Mouse (Mus musculus) heart, embryonic 12.5 days (tissue): ENCODE results near the gene Olfr1537. TPM values are rescaled to one million over a fixed set of nuclear protein-coding genes. Genes with fewer than 3 reads are reported as not detected.

Source experiments
- ATAC-seq: fragments of 200-750 bp; cut with Nextera tagmentation; 2 replicates; pipeline ENCODE4 v1.8.0; 2017; ENCODE audit warnings: moderate TSS enrichment, moderate library complexity; ENCODE audit not compliant: insufficient number of reproducible peaks, low FRiP score
- H3K27ac ChIP-seq: fragments of 300-500 bp; sonication (generic); 2 replicates; pipeline ENCODE4 v1.5.1; 2016; ENCODE audit warnings: mild to moderate bottlenecking, moderate library complexity; ENCODE audit not compliant: poor library complexity, severe bottlenecking
- H3K27me3 ChIP-seq: fragments of 300-500 bp; sonication (generic); replicated peaks from 2 replicates; pipeline ENCODE4 v1.6.1; 2016; ENCODE audit warnings: mild to moderate bottlenecking, moderate library complexity
- H3K36me3 ChIP-seq: fragments of 300-500 bp; sonication (generic); 2 replicates; pipeline ENCODE4 v1.6.1; 2016; ENCODE audit warnings: mild to moderate bottlenecking, moderate library complexity
- H3K4me1 ChIP-seq: fragments of 300-500 bp; sonication (generic); replicated peaks from 2 replicates; pipeline ENCODE4 v1.6.1; 2016; ENCODE audit warnings: mild to moderate bottlenecking
- H3K4me2 ChIP-seq: fragments of 300-500 bp; sonication (generic); 2 replicates; pipeline ENCODE4 v1.6.1; 2016; ENCODE audit warnings: mild to moderate bottlenecking, moderate library complexity
- H3K4me3 ChIP-seq: fragments of 300-500 bp; sonication (generic); 2 replicates; pipeline ENCODE4 v1.5.1; 2016; ENCODE audit warnings: mild to moderate bottlenecking
- H3K9ac ChIP-seq: fragments of 300-500 bp; sonication (generic); 2 replicates; pipeline ENCODE4 v1.6.1; 2016; ENCODE audit warnings: mild to moderate bottlenecking, moderate library complexity
- H3K9me3 ChIP-seq: fragments of 300-500 bp; sonication (generic); replicated peaks from 2 replicates; pipeline ENCODE4 v1.6.1; 2016; ENCODE audit warnings: mild to moderate bottlenecking, moderate library complexity
- WGBS: fragments of 180-500 bp; shearing (Covaris S2); methylation state at CpG from one replicate; pipeline ENCODE4 v1.1.7; 2016; 5-methylcytosine and 5-hydroxymethylcytosine counted together
- polyA plus RNA-seq: library from polyadenylated mRNA; unstranded; fragments of >200 nt; fragmentation: Nextera tagmentation; extraction: Ambion mirVana; gene quantifications from 2 replicates; pipeline ENCODE4 v1.2.1, GENCODE M21; 2016

Gene Olfr1537
- polyA plus RNA-seq: not detected in 2 replicates

- Histone ChIP-seq H3K4me3 (no peak within 1 kb of the TSS), H3K27ac (no peak within 1 kb of the TSS), H3K27me3 (no peaks in the 10 kb centered on the region), H3K4me2 (no peak within 1 kb of the TSS), H3K36me3 (no peaks in the 10 kb centered on the region), H3K9me3 (no peaks in the 10 kb centered on the region), H3K9ac (no peak within 1 kb of the TSS), H3K4me1 (no peaks in the 10 kb centered on the region)
- no peak for ATAC-seq
- WGBS: 78% methylated on average over 1 of the region's 1 CpGs
Measured at GRCm38 (mm10) chr9:39249894-39250293, at the start of gene Olfr1537. Gene Olfr1537, minus strand, starts transcription at chr9:39249994.

GRCm38 (mm10) chr9:39287136-39287535, 37.3 kb upstream of the Olfr1537 start:
- Histone ChIP-seq H3K4me2 (no peak overlapping the region), H3K36me3 (no peaks in the 10 kb centered on the region), H3K27ac (no peak overlapping the region), H3K9ac (no peak overlapping the region), H3K9me3 (no peaks in the 10 kb centered on the region), H3K27me3 (no peaks in the 10 kb centered on the region), H3K4me1 (no peaks in the 10 kb centered on the region), H3K4me3 (no peak overlapping the region)
- 73% methylated on average over 2 of the region's 2 CpGs for WGBS
- no peak for ATAC-seq

GRCm38 (mm10) chr9:39276718-39277117, 26.9 kb upstream of the Olfr1537 start, which contains the start of gene Olfr945:
Gene Olfr945, minus strand, starts transcription at chr9:39276818.
- no peak within 1 kb of the TSS for H3K9ac ChIP-seq
- H3K27ac ChIP-seq: no peak within 1 kb of the TSS
- H3K9me3 ChIP-seq: no peaks in the 10 kb centered on the region
- H3K4me1 ChIP-seq: no peaks in the 10 kb centered on the region
- ATAC-seq: no peak
- WGBS: 79% methylated on average over 3 of the region's 3 CpGs
- no peaks in the 10 kb centered on the region for H3K36me3 ChIP-seq
- H3K27me3 ChIP-seq: no peaks in the 10 kb centered on the region
- H3K4me2 ChIP-seq: no peak within 1 kb of the TSS
- no peak within 1 kb of the TSS for H3K4me3 ChIP-seq

GRCm38 (mm10) chr9:39201620-39202019, 48.2 kb downstream of the Olfr1537 start, which contains the start of gene Olfr944:
Gene Olfr944, plus strand, starts transcription at chr9:39201920.
- Histone ChIP-seq H3K27ac (no peak within 1 kb of the TSS), H3K27me3 (no peaks in the 10 kb centered on the region)
- no peak for ATAC-seq

More at GRCm38 (mm10) chr9:39201620-39202019, 48.2 kb downstream of the Olfr1537 start, which contains the start of gene Olfr944:
- Histone ChIP-seq H3K4me1 (no peaks in the 10 kb centered on the region), H3K4me2 (no peak within 1 kb of the TSS), H3K9me3 (no peaks in the 10 kb centered on the region), H3K9ac (no peak within 1 kb of the TSS), H3K4me3 (no peak within 1 kb of the TSS), H3K36me3 (no peaks in the 10 kb centered on the region)

Other genes with a start within 250 kb of the Olfr1537 start
- gene Olfr146, start 226.6 kb downstream of the Olfr1537 start, polyA plus RNA-seq: not detected in 2 replicates
- gene Olfr937, start 185.0 kb downstream of the Olfr1537 start, polyA plus RNA-seq: not detected in 2 replicates
- gene Olfr938, start 171.1 kb downstream of the Olfr1537 start, polyA plus RNA-seq: not detected in 2 replicates
- gene Olfr27, start 121.9 kb downstream of the Olfr1537 start, polyA plus RNA-seq: not detected in 2 replicates
- not detected in 2 replicates for gene Olfr943, start 83.7 kb downstream of the Olfr1537 start, polyA plus RNA-seq
- not detected in 2 replicates for gene Olfr944, start 48.1 kb downstream of the Olfr1537 start, polyA plus RNA-seq
- gene Olfr945, start 26.8 kb upstream of the Olfr1537 start, polyA plus RNA-seq: not detected in 2 replicates
- gene Olfr948, start 76.1 kb upstream of the Olfr1537 start, polyA plus RNA-seq: not detected in 2 replicates
- gene Olfr951, start 137.4 kb upstream of the Olfr1537 start, polyA plus RNA-seq: not detected in 2 replicates
- gene Olfr952, start 177.2 kb upstream of the Olfr1537 start, polyA plus RNA-seq: not detected in 2 replicates
- gene Olfr954, start 206.7 kb upstream of the Olfr1537 start, polyA plus RNA-seq: not detected in 2 replicates
- not detected in 2 replicates for gene Olfr955, start 221.9 kb upstream of the Olfr1537 start, polyA plus RNA-seq
- gene Olfr44, start 244.0 kb upstream of the Olfr1537 start, polyA plus RNA-seq: not detected in 2 replicates